Mouse (Mus musculus): Measurements from ENCODE around the gene H3f3b. TPM values are rescaled to one million over a fixed set of nuclear protein-coding genes. Genes with fewer than 3 reads are reported as not detected.
"Not testable (repeated sequence)": the region's sequence is repeated elsewhere in the genome, so short reads cannot be mapped to it uniquely, and the experiment has no call there.

Gene H3f3b
- total RNA-seq, 2 experiments from 2014 or later = 55.9 to 58.7 TPM

GRCm38 (mm10) chr11:116024356-116024808 is 3.4 kb downstream of the H3f3b start:
- Histone ChIP-seq H3K4me3 (peak overlapping the region; percentile 93), H3K27ac (peak overlapping the region; percentile 100)
- TF ChIP-seq CTCF (IDR thresholded peaks at IDR 0.05) = no peak
- intact Hi-C loops (cut with DNase I) = no loop called here
- peak; percentile 96 for DNase-seq

GRCm38 (mm10) chr11:116023771-116024355 is 3.9 kb downstream of the H3f3b start:
- peak overlapping the region; percentile 100 for H3K27ac ChIP-seq
- peak overlapping the region; percentile 93 for H3K4me3 ChIP-seq
- DNase-seq = peak; percentile 90
- TF ChIP-seq CTCF (IDR thresholded peaks at IDR 0.05) = peak; percentile 92; the same call in 1 of the 2 replicates
- intact Hi-C loops (cut with DNase I) = no loop called here

- DNase-seq; intact Hi-C loops (cut with DNase I): not testable (repeated sequence)
- H3K27ac ChIP-seq = peak overlapping the region; percentile 100
- peak overlapping the region; percentile 93 for H3K4me3 ChIP-seq
These were observed 4.5 kb downstream of the H3f3b start for GRCm38 (mm10) chr11:116023074-116023770.

GRCm38 (mm10) chr11:116022256-116022780 is 5.4 kb downstream of the H3f3b start:
- no peak for DNase-seq
- Histone ChIP-seq H3K4me3 (peak overlapping the region; percentile 93), H3K27ac (no peak overlapping the region; the same call in 1 of the 2 replicates)
- no peak for TF ChIP-seq CTCF (IDR thresholded peaks at IDR 0.05)
- intact Hi-C loops (cut with DNase I) = no loop called here

- peak overlapping the region; percentile 93 for H3K4me3 ChIP-seq
These were observed 6.2 kb downstream of the H3f3b start for GRCm38 (mm10) chr11:116021328-116022220.

GRCm38 (mm10) chr11:116020519-116020922 is 7.2 kb downstream of the H3f3b start:
- intact Hi-C loops (cut with DNase I) = loop anchor here (2.0 kb wide), 1 partner anchor 86 kb away; no protein-coding TSS in a partner anchor
- TF ChIP-seq CTCF (IDR thresholded peaks at IDR 0.05) = peak; percentile 22; the same call in 1 of the 2 replicates
- no peak for DNase-seq
- Histone ChIP-seq H3K27ac (no peak overlapping the region), H3K4me3 (no peak overlapping the region)

More at GRCm38 (mm10) chr11:116021328-116022220, 6.2 kb downstream of the H3f3b start:
- H3K27ac ChIP-seq = no peak overlapping the region; the same call in 1 of the 2 replicates
- TF ChIP-seq CTCF (IDR thresholded peaks at IDR 0.05) = no peak
- no peak for DNase-seq
- intact Hi-C loops (cut with DNase I) = loop anchor here (2.0 kb wide), 1 partner anchor 87 kb away; no protein-coding TSS in a partner anchor

- DNase-seq = no peak
- intact Hi-C loops (cut with DNase I) = loop anchor here (2.0 kb wide), 1 partner anchor 85 kb away; no protein-coding TSS in a partner anchor
- Histone ChIP-seq H3K4me3 (no peak overlapping the region), H3K27ac (no peak overlapping the region)
- no peak for TF ChIP-seq CTCF (IDR thresholded peaks at IDR 0.05)
These were observed 7.8 kb downstream of the H3f3b start for GRCm38 (mm10) chr11:116019976-116020411.

- intact Hi-C loops (cut with DNase I) = no loop called here
- Histone ChIP-seq H3K4me3 (no peak overlapping the region), H3K27ac (no peak overlapping the region)
- TF ChIP-seq CTCF (IDR thresholded peaks at IDR 0.05) = no peak
- DNase-seq = no peak
These were observed 8.4 kb downstream of the H3f3b start for GRCm38 (mm10) chr11:116019360-116019791.

- H3K27ac ChIP-seq; intact Hi-C loops (cut with DNase I); H3K4me3 ChIP-seq; DNase-seq: not testable (repeated sequence)
These were observed 8.9 kb downstream of the H3f3b start for GRCm38 (mm10) chr11:116018867-116019266.

- TF ChIP-seq CTCF (IDR thresholded peaks at IDR 0.05) = peak; percentile 65
- Histone ChIP-seq H3K4me3 (no peak overlapping the region), H3K27ac (no peak overlapping the region)
- intact Hi-C loops (cut with DNase I) = no loop called here
- no peak for DNase-seq
These were observed 9.7 kb downstream of the H3f3b start for GRCm38 (mm10) chr11:116018106-116018505.

GRCm38 (mm10) chr11:116014821-116015220 is 12.9 kb downstream of the H3f3b start:
- no peak for TF ChIP-seq CTCF (IDR thresholded peaks at IDR 0.05)
- intact Hi-C loops (cut with DNase I) = no loop called here
- no peak for DNase-seq
- no peak overlapping the region for H3K4me3 ChIP-seq
- no peak overlapping the region for H3K27ac ChIP-seq

Data from gastrocnemius, adult 2 months (tissue).